Mouse (Mus musculus): ENCODE measurements around the gene Pigx. TPM values are rescaled to one million over a fixed set of nuclear protein-coding genes. Genes with fewer than 3 reads are reported as not detected.
"Not testable (repeated sequence)": the region's sequence is repeated elsewhere in the genome, so short reads cannot be mapped to it uniquely, and the experiment has no call there.

Gene Pigx
- polyA plus RNA-seq, 1 experiment from 2014 or later: 36.0 TPM

DNA sequence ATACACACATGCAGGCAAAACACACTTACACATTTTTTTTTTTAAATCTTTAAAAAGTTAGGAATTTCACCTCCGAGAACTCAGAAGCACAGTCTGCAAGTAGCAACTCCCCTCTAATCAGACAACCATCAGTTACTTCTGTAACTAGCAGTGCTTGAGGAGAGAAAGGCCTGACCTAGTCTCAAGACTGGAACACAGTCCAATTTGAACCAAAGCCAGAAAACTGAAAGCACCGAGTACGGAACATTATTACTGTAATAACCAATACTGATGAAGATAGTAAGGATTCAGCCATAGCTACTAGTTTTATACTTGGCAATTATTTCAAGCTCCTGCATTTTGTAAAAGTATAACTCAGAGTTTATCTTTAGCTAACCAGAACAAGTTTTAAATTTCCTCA lies 23.1 kb downstream of the Pigx start:
- Histone ChIP-seq H3K9ac (ENCODE audit: low read depth, low read length) (no peak overlapping the region), H3K4me1 (ENCODE audit: control insufficient read depth, low read depth, low read length) (peaks cover 18% of the 10 kb centered on the region), H3K9me3 (replicated peaks; ENCODE audit: control insufficient read depth, low read length) (no peaks in the 10 kb centered on the region), H3K4me3 (ENCODE audit: low read depth, low read length) (no peak overlapping the region), H3K27me3 (ENCODE audit: control insufficient read depth, insufficient read depth, low read depth, low read length) (no peaks in the 10 kb centered on the region), H3K4me2 (ENCODE audit: low read depth, low read length) (no peak overlapping the region), H3K27ac (ENCODE audit: low read length) (no peak overlapping the region), H3K36me3 (ENCODE audit: control insufficient read depth, insufficient read depth) (no peaks in the 10 kb centered on the region)
- 60% methylated on average over 3 of the region's 3 CpGs for WGBS (ENCODE audit: insufficient replicate concordance)
- no peak for ATAC-seq (ENCODE audit: low read depth)

DNA sequence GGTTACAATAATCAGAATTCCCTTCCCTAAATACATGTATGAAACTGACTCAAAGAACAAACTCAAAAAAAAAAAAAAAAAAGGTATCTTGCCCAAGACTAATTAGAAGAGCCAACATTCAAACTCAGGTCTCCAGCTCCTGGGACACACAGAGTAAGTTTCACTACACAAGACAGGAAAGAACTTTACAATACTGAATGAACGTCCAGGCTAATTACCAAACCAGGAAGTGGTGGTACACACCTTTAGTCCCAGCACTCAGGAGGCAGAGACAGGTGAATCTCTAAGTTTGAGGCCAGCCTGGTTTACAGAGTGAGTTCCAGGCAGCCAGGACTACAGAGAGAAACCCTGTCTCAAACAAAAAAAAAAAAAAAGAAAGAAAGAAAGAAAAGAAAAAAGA lies 23.8 kb downstream of the Pigx start:
- no peaks in the 10 kb centered on the region for H3K9me3 ChIP-seq (replicated peaks; ENCODE audit: control insufficient read depth, low read length)
- H3K4me1 ChIP-seq (ENCODE audit: control insufficient read depth, low read depth, low read length): peaks cover 18% of the 10 kb centered on the region
- no peaks in the 10 kb centered on the region for H3K36me3 ChIP-seq (ENCODE audit: control insufficient read depth, insufficient read depth)
- H3K4me3 ChIP-seq (ENCODE audit: low read depth, low read length): no peak overlapping the region
- no peaks in the 10 kb centered on the region for H3K27me3 ChIP-seq (ENCODE audit: control insufficient read depth, insufficient read depth, low read depth, low read length)
- WGBS (ENCODE audit: insufficient replicate concordance): 21% methylated on average over 1 of the region's 1 CpGs
- H3K9ac ChIP-seq (ENCODE audit: low read depth, low read length): no peak overlapping the region
- ATAC-seq (ENCODE audit: low read depth): no peak
- H3K4me2 ChIP-seq (ENCODE audit: low read depth, low read length): no peak overlapping the region
- no peak overlapping the region for H3K27ac ChIP-seq (ENCODE audit: low read length)

DNA sequence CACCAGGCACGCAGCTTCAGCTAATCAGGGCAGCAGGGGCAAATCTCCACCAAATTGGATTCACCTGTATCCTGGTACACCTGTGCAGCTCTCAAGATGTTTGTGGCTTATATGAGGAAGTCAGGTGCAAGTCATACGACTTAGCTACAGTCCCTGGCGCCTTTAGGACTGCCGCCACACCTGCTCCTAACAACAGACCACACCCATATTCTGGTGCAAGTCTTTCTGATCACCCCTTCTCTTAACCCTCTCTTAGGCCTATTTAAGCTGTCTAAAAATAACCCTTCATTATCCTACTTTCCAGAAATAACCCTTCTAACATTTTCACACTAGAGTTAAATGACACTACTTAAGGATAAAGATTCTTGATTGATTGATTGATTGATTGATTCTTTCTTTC lies 29.5 kb downstream of the Pigx start:
- not testable (repeated sequence) for H3K4me3 ChIP-seq (ENCODE audit: low read depth, low read length); H3K36me3 ChIP-seq (ENCODE audit: control insufficient read depth, insufficient read depth); H3K27ac ChIP-seq (ENCODE audit: low read length); H3K9ac ChIP-seq (ENCODE audit: low read depth, low read length); H3K27me3 ChIP-seq (ENCODE audit: control insufficient read depth, insufficient read depth, low read depth, low read length); H3K4me1 ChIP-seq (ENCODE audit: control insufficient read depth, low read depth, low read length); H3K4me2 ChIP-seq (ENCODE audit: low read depth, low read length); ATAC-seq (ENCODE audit: low read depth); H3K9me3 ChIP-seq (replicated peaks; ENCODE audit: control insufficient read depth, low read length)
- WGBS (ENCODE audit: insufficient replicate concordance): 42% methylated on average over 4 of the region's 4 CpGs

DNA sequence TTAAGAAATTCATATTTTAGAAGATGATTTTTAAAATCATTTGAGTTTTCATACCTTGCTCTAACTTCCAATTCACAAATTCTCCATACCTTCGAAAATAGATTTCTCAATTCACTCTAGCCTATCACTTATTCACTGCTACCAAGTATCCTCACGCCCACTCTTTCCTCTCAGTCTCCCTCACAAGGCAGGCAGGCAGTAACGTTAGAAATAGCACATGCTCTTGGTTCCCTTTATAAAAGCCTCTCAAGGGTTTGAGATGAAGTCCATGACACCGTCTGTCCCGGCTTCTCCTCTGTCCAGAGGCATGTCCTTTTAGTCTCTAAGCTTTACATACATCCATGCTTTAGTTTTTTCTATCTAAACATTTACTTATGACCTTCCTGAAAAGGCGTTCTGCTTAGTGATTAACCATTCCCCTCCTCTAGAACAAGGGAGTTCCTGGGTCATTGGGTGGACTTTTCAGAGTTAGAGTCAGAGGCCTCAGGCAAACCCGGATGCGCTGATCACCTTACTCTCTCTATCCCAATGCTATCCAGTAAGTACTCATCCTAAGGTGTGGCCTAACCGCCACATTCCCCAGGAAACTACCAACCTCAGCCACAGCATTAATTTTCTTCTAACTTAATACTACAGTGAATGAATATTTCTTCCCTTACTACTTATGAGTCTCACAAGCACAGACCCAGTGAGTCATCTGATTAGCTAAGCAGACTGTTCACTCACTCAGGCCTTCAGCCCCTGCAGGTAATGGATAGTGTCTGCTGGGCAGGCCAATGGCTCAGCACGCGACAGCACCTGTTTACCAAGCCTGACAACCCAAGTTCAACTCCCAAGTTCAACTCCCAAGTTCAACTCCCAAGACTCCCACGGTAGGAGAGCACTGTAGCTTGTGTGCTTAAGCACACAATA lies 30.9 kb downstream of the Pigx start:
- peaks cover 3% of the 10 kb centered on the region for H3K4me1 ChIP-seq (ENCODE audit: control insufficient read depth, low read depth, low read length)
- no peaks in the 10 kb centered on the region for H3K27me3 ChIP-seq (ENCODE audit: control insufficient read depth, insufficient read depth, low read depth, low read length)
- H3K27ac ChIP-seq (ENCODE audit: low read length): no peak overlapping the region
- no peak overlapping the region for H3K9ac ChIP-seq (ENCODE audit: low read depth, low read length)
- no peak overlapping the region for H3K4me3 ChIP-seq (ENCODE audit: low read depth, low read length)
- H3K4me2 ChIP-seq (ENCODE audit: low read depth, low read length): no peak overlapping the region
- WGBS (ENCODE audit: insufficient replicate concordance): 63% methylated on average over 12 of the region's 12 CpGs
- H3K36me3 ChIP-seq (ENCODE audit: control insufficient read depth, insufficient read depth): no peaks in the 10 kb centered on the region
- no peak for ATAC-seq (ENCODE audit: low read depth)
- H3K9me3 ChIP-seq (replicated peaks; ENCODE audit: control insufficient read depth, low read length): no peaks in the 10 kb centered on the region

DNA sequence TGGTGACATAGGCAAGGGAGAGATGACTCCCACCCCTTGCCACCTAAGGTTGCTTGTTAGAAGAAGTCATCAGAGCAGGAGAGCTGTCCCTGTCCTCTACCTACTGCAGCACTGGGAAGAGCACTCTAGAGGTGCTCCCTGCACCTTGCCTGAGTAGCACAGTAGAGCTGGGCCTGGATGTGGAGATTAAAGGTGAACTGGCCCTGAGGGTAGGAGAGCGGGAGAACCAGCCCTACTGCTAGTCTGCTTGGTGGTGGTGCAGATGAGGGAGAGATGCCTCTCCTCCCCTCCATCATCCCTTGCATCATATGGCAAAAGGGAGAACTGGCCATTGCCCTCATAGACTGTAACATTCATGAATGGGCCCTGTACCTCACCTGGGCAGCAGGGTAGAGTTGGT lies 32.6 kb downstream of the Pigx start:
- WGBS (ENCODE audit: insufficient replicate concordance): 82% methylated on average over 1 of the region's 1 CpGs
- Histone ChIP-seq H3K9ac (ENCODE audit: low read depth, low read length) (no peak overlapping the region), H3K4me1 (ENCODE audit: control insufficient read depth, low read depth, low read length) (peaks cover 8% of the 10 kb centered on the region), H3K9me3 (replicated peaks; ENCODE audit: control insufficient read depth, low read length) (no peaks in the 10 kb centered on the region), H3K36me3 (ENCODE audit: control insufficient read depth, insufficient read depth) (no peaks in the 10 kb centered on the region), H3K4me2 (ENCODE audit: low read depth, low read length) (no peak overlapping the region), H3K27me3 (ENCODE audit: control insufficient read depth, insufficient read depth, low read depth, low read length) (no peaks in the 10 kb centered on the region), H3K27ac (ENCODE audit: low read length) (no peak overlapping the region), H3K4me3 (ENCODE audit: low read depth, low read length) (no peak overlapping the region)
- ATAC-seq (ENCODE audit: low read depth): no peak

DNA sequence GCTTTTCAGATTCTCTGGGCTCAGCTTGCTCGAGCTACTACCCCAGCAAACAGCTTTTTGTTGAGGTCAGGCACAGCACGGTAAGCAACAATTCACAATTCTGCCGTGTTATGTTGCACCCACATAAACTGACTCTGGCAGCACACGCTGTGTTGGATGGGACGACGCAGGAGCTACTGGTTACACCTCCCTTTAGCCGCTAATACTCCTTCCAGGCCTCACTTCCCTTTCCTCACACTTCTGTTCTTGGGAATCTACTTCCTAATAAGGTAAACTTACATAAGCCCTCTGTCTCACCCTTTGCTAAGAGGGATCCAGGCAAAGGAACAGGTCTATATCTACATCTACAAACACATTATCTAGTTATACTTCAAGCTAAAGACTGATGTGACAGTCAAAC lies 35.6 kb downstream of the Pigx start:
- Histone ChIP-seq H3K4me1 (ENCODE audit: control insufficient read depth, low read depth, low read length) (peaks cover 14% of the 10 kb centered on the region), H3K9ac (ENCODE audit: low read depth, low read length) (no peak overlapping the region), H3K27me3 (ENCODE audit: control insufficient read depth, insufficient read depth, low read depth, low read length) (no peaks in the 10 kb centered on the region), H3K9me3 (replicated peaks; ENCODE audit: control insufficient read depth, low read length) (no peaks in the 10 kb centered on the region), H3K27ac (ENCODE audit: low read length) (no peak overlapping the region), H3K4me2 (ENCODE audit: low read depth, low read length) (no peak overlapping the region), H3K36me3 (ENCODE audit: control insufficient read depth, insufficient read depth) (no peaks in the 10 kb centered on the region), H3K4me3 (ENCODE audit: low read depth, low read length) (no peak overlapping the region)
- WGBS (ENCODE audit: insufficient replicate concordance): 52% methylated on average over 7 of the region's 7 CpGs
- ATAC-seq (ENCODE audit: low read depth): no peak

DNA sequence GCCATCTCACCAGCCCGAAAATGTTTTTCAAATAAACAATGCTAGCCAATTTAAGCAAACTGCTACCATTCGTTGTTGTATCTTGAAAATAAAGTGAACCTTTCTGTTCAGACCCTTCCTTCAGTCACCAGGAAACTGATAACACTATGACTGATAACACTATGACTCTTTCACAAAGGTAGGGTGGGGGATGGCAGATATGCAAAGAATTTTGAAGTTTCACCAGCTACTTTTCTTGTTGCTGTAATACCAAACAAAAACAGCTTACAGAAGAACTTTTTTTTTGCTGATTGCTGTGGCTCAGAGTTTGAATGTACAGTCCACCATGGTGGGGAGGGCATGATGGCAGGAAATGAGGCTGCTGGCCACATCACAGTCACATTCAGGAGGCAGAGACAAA lies 37.3 kb downstream of the Pigx start:
- Histone ChIP-seq H3K4me2 (ENCODE audit: low read depth, low read length) (no peak overlapping the region), H3K9ac (ENCODE audit: low read depth, low read length) (no peak overlapping the region), H3K4me3 (ENCODE audit: low read depth, low read length) (no peak overlapping the region), H3K27me3 (ENCODE audit: control insufficient read depth, insufficient read depth, low read depth, low read length) (no peaks in the 10 kb centered on the region), H3K36me3 (ENCODE audit: control insufficient read depth, insufficient read depth) (no peaks in the 10 kb centered on the region), H3K9me3 (replicated peaks; ENCODE audit: control insufficient read depth, low read length) (no peaks in the 10 kb centered on the region), H3K27ac (ENCODE audit: low read length) (no peak overlapping the region), H3K4me1 (ENCODE audit: control insufficient read depth, low read depth, low read length) (peaks cover 15% of the 10 kb centered on the region)
- 32% methylated on average over 2 of the region's 2 CpGs for WGBS (ENCODE audit: insufficient replicate concordance)
- no peak for ATAC-seq (ENCODE audit: low read depth)

DNA sequence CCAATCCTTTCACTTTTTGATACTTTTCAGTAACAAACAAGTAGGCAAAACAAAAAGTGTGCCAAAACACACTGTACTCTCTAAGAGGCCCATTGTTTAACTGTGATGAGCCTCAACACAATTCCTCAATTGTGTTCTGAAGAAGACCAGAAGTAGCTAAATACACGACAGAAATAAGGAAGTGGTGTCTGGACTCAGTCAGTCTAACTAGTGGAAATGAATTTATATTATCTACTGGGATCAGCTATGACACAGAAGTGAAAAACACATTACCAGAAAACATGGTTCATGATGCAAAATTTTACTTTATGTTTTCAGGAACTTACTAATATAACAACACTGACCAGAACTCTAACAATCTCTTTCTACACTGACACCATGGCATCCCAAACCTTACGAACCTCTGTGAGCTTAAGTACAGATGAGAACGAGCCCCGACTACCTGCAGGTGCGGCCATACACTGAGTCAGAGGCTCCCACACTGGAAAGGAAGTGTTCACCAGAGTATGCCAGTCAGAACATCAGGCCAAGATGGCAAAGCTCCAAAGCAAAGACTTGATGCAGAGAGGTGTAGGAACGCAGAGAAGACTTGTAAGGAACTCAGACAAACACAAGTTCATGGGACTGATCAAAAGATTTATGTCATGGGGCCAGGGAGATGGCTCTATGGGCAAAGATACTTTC lies 39.6 kb downstream of the Pigx start:
- no peak overlapping the region for H3K4me2 ChIP-seq (ENCODE audit: low read depth, low read length)
- ATAC-seq (ENCODE audit: low read depth): no peak
- no peaks in the 10 kb centered on the region for H3K36me3 ChIP-seq (ENCODE audit: control insufficient read depth, insufficient read depth)
- 45% methylated on average over 6 of the region's 6 CpGs for WGBS (ENCODE audit: insufficient replicate concordance)
- no peaks in the 10 kb centered on the region for H3K9me3 ChIP-seq (replicated peaks; ENCODE audit: control insufficient read depth, low read length)
- H3K27ac ChIP-seq (ENCODE audit: low read length): no peak overlapping the region
- H3K9ac ChIP-seq (ENCODE audit: low read depth, low read length): no peak overlapping the region
- H3K4me1 ChIP-seq (ENCODE audit: control insufficient read depth, low read depth, low read length): peaks cover 15% of the 10 kb centered on the region
- no peaks in the 10 kb centered on the region for H3K27me3 ChIP-seq (ENCODE audit: control insufficient read depth, insufficient read depth, low read depth, low read length)
- H3K4me3 ChIP-seq (ENCODE audit: low read depth, low read length): no peak overlapping the region

DNA sequence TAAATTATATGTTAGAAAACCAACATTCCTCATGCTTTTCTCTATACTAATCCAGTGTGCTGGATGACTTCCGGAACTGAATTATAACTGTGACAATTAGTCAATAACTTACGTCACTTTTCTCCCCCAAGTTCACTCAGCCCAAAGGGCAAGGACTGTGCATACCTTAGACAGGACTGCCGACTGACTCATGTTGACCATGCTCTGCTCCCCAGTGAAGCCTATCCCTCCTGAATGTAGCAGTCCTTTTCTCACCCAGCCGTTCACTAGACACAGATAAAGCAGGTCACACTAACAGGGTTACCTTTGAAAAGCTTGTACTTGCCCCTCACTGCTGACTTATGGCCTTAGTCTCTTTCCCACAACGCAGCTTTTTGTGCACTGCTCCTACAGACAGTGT lies 40.7 kb downstream of the Pigx start:
- Histone ChIP-seq H3K27me3 (ENCODE audit: control insufficient read depth, insufficient read depth, low read depth, low read length) (no peaks in the 10 kb centered on the region), H3K4me2 (ENCODE audit: low read depth, low read length) (no peak overlapping the region), H3K4me3 (ENCODE audit: low read depth, low read length) (no peak overlapping the region), H3K9me3 (replicated peaks; ENCODE audit: control insufficient read depth, low read length) (no peaks in the 10 kb centered on the region), H3K36me3 (ENCODE audit: control insufficient read depth, insufficient read depth) (no peaks in the 10 kb centered on the region), H3K9ac (ENCODE audit: low read depth, low read length) (no peak overlapping the region), H3K4me1 (ENCODE audit: control insufficient read depth, low read depth, low read length) (peaks cover 14% of the 10 kb centered on the region), H3K27ac (ENCODE audit: low read length) (0 out of 2 replicates have a peak overlapping the region, but pooled peaks have one; percentile 24)
- peak; percentile 62 for ATAC-seq (ENCODE audit: low read depth)
- WGBS (ENCODE audit: insufficient replicate concordance): 61% methylated on average over 5 of the region's 5 CpGs
